Mouse (Mus musculus): ENCODE results near the gene Spic.
"Not testable (repeated sequence)": the region's sequence is repeated elsewhere in the genome, so short reads cannot be mapped to it uniquely, and the experiment has no call there.

Spic gene

GRCm38 (mm10) chr10:88684925-88685324 is at the start of gene Spic:
TSS of gene Spic (minus strand) at chr10:88685015.
- no peak for DNase-seq

- no peak for DNase-seq
Measured at GRCm38 (mm10) chr10:88732309-88732622, 47.5 kb upstream of the Spic start.

- no peak for DNase-seq
Measured at GRCm38 (mm10) chr10:88731496-88732308, 46.9 kb upstream of the Spic start.

- DNase-seq: peak; percentile 93
Measured at GRCm38 (mm10) chr10:88730571-88731495, 46.0 kb upstream of the Spic start, which contains the start of gene Arl1. TSS of gene Arl1 (plus strand) at chr10:88730858.

DNA sequence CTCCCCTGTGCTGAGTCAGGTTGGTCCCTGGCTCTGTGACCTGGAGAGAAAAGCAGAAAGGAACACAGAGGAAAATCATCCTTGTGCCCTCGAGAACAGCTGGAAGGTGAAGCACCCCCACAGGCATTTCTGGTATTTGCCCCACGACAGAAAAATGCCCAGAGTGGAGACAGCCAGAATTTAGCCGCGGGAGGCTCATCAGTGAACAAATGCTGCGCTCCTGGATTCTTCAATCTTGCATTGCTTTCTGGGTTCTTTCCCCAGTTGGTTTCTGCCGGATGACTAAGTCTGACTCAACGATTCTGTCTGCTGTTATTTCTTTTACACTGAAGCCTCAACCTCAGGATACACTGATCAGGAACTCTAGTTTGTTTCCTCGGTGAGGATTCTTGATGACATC is 43.4 kb upstream of the Spic start:
- no peak for DNase-seq

DNA sequence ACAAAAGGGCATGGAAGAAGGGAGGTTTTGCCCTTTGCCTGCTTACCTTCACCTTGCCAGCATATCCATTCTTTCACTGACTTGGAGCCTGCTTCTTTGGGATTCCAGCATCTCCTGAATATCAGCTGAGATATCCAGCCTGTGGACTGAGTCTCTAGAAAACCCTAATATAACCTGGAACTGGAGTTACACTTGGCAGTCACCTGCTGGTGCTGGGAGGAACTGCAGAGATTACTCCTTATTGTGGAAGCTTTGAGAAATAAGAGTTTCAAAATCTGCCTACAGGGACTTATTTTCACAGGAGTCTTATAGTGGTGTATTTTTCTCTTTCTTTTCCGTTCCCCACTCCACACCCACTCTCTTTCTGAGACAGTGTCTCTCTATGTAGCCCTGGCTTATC is 42.3 kb upstream of the Spic start:
- DNase-seq: peak; percentile 49

GRCm38 (mm10) chr10:88725343-88725742 is 40.5 kb upstream of the Spic start:
- peak; percentile 30 for DNase-seq

GRCm38 (mm10) chr10:88719618-88720017 is 34.8 kb upstream of the Spic start:
- no peak for DNase-seq

DNA sequence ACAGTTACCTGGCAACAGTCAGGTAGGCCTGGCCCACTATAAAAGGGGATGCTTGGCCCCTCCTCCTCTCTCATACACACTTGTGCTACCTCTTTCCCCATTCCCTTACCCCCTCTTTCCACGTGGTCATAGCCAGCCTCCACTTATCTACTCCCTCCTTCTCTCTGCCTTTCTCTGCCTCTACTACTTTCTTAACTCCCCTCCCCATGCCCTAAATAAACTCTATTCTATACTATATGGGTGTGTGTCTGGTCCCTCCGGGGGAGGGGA is 32.9 kb upstream of the Spic start:
- DNase-seq: no peak

GRCm38 (mm10) chr10:88716986-88717755 is 32.4 kb upstream of the Spic start:
- DNase-seq: no peak

DNA sequence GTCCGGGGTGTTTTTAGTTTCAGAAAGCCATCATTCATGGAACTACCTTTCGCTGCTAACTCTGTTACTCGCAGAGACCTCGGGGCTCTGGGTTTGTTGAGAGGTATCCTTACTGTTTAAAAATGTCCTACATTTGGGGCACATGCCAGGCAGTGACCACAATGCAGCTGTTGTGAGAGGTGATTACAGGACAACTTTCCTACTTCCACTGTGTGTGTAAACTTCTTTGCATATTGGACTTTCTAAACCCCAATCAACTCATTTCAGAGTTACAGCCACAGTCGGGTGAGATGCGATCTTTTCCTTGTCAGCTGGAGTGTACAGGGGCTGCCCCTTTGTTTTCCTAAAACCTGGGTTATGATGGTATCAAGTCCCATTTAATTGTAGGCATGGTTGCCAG is 30.8 kb upstream of the Spic start:
- no peak for DNase-seq

DNA sequence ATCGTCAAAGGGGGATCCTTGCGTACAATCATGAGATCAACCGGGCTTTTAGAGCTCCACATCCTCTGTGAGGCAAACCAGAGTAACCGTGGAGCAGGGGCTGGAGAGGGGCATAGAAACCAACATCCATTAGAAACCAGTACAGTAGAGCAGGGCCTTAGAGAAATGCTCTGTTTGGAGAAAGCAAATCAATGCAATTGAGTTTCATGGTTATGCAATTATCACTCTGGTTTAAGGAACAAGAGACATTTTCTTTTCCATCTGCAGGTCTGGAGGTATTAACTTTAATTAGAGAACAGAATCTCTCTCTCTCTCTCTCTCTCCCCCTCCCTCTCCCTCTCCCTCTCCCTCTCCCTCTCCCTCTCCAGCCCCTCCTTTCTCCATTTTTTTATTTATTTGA is 29.9 kb upstream of the Spic start:
- no peak for DNase-seq

GRCm38 (mm10) chr10:88712359-88712758 is 27.5 kb upstream of the Spic start:
- no peak for DNase-seq

DNA sequence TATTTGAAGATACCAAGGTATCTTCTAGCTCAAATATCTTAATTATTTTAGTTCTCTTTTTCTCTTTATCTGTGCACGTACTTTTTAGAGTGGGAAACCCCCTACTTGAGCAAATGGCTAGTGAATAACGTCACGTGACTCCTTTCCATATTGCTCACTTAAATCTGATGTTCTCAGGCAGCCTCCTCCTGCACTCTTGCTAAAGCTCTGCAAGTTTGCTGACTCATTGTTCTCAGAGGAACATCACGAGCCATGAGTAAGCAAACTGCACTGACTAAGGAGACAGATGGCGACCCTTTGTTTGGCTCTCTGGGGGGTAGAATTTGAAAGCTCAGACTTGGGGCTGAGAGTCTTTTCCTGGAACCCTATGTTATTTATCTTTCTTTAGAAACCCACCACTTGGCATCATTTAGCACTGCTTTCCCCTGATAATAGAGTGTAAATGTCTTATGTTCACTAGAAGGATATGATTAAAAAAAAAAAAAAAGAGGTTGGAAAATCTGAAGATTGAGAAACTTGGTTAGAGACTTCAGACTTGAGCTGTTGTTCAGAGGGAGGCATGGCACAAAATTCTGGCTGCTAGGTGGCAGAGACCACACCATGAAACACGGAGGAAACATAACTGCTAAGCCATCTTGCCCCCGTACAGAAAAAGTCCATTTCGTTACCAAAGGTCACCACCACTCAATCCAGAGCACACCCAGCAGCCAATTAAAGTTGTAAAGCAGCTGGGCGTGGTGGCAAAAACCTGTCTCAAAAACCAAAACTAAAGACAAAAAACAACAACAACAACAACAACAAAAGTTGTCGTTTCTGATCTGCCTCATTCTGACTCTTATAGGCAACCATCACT is 24.1 kb upstream of the Spic start:
- no peak for DNase-seq

- DNase-seq: no peak
Measured at GRCm38 (mm10) chr10:88700938-88701337, 16.1 kb upstream of the Spic start.

DNA sequence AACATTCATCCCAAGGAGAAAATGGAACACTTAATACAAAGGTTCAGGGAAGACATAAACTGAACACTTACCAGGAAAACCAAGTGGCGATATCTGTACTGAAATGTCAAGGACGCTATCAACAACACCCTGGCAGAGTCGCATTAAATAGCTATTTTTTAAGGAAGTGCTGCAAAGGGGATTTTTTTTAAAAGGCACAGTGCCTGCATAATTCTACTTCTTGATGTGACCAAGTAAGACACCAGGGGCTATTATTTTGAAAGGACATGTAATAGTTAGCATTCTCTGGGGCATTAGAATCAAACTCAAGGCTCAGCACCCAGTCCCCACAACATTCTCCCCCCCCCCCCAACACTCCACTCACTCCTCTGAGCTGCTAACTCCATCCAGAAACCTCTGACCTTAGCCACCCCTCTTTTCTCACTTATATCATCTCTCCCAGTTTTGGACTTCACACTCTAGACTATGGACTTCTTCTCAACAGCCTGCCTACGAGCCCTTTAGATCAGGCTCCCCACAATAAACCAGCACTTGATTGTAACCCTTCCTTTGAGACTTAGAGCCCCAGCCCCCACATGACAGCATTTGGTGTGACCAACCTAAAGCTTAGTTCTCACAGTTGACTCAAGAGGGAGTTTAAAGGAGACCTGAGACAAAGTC is 1.8 kb downstream of the Spic start:
- DNase-seq: no peak

GRCm38 (mm10) chr10:88672825-88673224 is 12.0 kb downstream of the Spic start:
- DNase-seq: no peak

DNA sequence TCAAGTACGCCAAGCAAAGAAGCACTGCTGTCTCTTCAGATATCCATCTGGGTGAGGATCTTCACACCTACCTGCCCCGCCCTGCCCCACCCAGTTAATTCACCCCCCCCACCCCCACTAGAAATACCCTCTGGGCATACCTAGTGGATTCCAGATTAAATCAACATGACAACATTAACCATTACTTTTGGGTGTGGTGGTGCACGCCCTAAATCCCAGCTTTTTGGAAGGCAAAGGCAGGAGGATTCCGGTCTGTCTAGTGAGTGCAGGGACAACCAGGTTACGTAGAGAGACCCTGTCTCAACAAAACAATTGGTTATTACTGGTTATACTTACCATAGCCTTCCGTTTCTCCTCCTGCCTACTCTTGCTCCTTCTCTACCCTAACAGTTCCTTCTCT is 12.7 kb downstream of the Spic start:
- no peak for DNase-seq

DNA sequence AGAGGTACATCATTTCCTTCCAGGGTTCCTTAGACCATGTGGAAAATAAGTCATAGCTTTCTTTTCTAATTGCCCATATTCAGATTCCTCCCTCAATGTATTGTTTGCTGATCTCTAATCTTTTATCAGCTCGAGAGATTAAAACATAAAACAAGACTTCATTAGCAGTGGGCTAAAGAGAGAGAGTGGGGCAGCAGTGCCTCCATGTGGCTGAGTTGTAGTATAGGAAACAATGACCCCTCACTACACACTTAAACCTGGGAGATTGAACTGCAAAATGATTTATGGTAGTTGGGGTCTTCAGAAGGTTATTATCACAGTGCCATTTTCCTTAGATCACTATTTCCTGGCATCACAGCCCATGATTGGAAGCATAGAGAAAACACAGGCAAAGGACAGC is 15.1 kb downstream of the Spic start:
- no peak for DNase-seq

DNA sequence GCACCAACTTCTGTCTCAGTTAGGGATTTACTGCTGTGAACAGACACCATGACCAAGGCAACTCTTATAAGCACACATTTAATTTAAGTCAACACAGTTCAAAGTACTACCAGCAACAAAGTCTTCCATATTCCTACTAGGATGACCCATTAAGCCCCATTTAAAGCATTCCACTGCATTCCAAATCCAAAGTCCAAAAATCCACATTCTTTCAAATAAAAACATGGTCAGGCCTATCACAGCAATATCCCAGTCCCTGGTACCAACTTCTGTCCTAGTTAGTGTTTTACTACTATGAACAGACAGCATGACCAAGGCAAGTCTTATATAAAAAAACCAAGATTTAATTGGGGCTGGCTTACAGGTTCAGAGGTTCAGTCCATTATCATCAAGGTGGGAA is 21.0 kb downstream of the Spic start:
- DNase-seq: not testable (repeated sequence)

- no peak for DNase-seq
Measured at GRCm38 (mm10) chr10:88658918-88659317, 25.9 kb downstream of the Spic start.

DNA sequence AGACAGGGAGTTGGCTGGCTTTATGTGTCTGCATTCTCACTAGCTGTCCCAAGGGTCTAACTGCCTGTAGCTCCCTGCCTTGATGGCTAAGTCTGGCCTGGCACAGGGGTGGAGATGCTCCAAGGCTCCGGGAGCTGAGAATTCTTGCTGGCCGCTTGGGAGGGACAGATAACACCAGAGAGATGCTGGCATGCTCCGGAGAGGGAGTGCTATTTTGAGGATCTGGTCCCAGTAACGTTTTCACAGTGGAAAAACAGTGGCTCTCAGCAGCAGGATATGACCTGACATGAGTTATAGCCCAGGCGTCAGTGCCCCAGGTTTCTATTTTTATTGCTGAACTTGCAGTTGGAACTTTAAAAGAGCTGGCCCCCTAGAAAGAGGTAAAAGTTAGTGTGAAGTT is 39.4 kb downstream of the Spic start:
- no peak for DNase-seq
